Mouse (Mus musculus): ENCODE results near the gene Fam81a.

Fam81a gene

DNA sequence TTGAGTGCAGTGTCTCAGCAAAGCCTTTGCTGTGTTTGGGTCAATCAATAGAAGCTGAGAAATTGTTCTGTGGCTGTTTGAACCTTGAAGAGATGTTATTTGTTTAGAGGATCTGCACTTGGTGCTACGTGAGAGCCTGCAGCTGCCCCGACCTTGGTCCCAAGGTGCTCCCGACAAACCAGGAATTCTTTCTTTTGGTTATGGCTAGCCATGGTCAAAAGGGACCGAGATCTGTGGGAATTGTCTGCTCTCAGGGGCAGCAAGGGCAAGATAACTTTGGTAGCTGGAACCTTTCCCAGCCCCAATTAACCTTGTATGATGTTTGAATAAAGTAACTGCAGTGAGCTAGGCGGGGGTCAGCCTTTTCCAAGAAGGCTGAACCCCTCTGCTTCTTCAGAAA is 34.2 kb downstream of the Fam81a start:
- DNase-seq = no peak

DNA sequence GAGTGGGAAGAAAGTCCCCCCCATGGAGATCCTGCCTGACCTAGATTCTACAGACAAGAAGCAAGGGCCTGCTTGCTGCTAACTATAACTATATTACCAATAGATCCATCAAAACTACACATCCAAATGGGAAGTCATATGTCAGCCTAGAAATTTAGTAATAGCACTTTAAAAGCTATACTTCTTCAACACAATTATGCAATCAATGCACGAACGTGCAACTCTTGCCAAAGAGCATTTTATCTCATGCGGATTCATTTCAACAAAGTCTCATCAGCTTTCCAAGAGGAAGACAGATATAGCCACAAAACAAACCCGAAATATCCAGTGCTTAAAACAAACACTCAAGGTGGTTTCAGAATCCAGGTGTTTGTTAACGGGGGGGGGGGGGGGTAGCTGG is 36.8 kb downstream of the Fam81a start:
- no peak for DNase-seq

GRCm38 (mm10) chr9:70103106-70103505 is 39.3 kb downstream of the Fam81a start:
- DNase-seq = no peak

DNA sequence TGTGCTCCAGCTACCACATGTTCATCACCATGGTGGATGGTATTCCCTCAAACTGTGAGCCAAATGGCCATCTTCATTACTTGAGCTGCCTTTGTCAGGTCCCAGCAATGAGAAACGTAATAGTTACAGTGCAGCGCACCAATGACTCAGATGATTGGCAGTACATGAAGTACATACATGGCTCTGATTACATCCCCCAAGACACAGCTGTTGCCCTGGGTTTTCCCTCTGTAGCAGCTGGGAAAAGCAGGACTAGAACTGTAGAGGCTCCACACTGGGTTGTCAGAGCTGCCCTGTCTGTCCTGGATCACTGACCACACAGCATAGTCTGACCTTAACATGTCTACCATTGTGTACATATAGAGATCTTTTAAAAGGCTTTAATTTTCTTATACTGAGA is 44.8 kb downstream of the Fam81a start:
- no peak for DNase-seq

- DNase-seq = no peak
Observed at GRCm38 (mm10) chr9:70095016-70095415, 47.3 kb downstream of the Fam81a start.

DNA sequence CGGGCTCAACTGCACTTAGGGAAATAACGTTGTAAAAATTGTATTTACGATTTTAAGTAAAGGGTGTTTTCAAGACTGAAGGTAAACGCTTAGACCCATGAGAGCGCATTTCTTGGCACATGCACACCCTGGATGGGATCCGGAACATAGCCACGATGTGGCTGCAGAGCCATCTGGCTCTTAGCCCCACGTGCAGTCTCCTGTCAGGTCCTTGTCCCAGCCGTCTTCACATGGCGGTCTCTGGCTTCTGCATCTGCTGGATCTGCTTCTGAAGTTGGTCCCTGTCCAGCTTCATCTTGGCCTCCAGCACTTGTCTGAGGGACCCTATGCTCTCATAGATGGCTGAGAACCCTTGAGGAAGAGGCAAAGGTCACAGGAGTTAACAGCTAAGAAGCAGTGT is 51.8 kb downstream of the Fam81a start:
- DNase-seq = no peak

GRCm38 (mm10) chr9:70088786-70089096 is 53.6 kb downstream of the Fam81a start:
- no peak for DNase-seq

DNA sequence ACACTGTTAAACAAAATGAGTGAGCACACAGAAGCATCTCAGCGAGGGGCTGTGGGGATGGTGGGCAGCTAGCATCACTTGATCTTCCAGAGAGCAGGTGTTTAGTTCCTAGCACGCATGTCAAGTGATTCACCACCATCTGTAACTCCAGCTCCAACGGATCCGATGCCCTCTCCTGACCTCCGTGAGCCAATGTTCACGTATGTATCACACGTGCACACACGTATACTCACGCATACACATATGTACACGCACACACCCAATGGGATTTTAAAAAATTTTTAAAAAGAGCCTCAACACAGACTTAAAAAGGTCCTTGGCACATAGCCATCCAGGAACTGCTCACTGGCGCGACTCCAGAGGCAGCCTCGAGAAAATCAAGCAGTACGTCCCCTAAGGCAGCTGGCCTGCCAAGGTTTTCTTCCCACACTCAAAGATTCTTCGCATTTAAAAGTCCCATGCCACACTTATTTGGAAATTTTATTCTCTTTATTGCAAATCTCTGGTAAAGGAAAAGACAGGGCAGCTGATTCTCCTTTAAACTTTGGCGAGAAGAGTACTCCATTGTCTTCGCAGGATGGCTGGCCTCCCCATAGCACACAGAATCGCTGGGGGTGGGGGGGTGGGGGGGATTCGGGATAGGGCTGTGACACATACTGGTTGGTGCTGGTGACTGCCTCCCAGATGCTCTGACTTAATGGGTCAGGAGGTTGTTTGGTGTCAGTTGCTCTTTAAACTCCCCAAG is 54.1 kb downstream of the Fam81a start:
- DNase-seq = no peak

DNA sequence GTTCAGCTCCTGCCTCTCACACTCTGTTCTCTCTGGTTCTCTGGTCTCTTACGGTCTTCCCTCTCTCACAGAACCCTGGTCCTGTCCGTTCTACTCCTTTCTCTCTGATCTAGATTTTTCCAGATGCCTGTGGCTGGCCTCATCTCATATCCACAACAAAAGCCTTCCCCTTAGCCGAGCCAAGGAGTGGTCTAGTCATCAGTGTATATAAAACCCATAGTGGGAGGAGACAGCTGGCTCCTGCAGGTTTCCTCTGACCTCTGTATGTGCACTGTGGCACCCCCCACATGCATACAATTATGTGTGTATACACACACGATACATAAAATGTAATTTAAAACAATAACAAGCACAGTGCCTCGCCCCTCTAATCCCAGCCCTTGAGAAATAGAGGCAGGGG is 55.0 kb downstream of the Fam81a start:
- no peak for DNase-seq

DNA sequence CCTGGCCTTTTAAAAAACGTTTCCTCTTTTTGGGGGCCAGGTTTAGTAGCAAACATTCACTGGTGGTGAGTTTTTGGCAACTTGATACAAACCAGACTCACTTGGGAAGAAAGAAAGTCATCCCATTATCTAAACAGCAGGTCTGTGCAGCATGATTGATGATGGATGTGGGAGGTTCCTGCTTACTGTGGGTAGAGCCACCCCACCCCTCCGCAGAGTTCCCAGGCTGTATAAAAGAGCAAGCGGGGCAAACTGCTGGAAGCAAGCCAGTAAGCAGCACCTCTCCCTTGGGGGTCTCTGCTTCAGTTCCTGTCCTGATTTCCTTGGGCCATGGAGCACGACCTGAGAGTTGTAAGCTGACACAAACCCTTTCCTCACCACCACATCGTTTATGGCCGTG is 56.3 kb downstream of the Fam81a start:
- DNase-seq = no peak

GRCm38 (mm10) chr9:70084107-70084506 is 58.3 kb downstream of the Fam81a start:
- DNase-seq = no peak

DNA sequence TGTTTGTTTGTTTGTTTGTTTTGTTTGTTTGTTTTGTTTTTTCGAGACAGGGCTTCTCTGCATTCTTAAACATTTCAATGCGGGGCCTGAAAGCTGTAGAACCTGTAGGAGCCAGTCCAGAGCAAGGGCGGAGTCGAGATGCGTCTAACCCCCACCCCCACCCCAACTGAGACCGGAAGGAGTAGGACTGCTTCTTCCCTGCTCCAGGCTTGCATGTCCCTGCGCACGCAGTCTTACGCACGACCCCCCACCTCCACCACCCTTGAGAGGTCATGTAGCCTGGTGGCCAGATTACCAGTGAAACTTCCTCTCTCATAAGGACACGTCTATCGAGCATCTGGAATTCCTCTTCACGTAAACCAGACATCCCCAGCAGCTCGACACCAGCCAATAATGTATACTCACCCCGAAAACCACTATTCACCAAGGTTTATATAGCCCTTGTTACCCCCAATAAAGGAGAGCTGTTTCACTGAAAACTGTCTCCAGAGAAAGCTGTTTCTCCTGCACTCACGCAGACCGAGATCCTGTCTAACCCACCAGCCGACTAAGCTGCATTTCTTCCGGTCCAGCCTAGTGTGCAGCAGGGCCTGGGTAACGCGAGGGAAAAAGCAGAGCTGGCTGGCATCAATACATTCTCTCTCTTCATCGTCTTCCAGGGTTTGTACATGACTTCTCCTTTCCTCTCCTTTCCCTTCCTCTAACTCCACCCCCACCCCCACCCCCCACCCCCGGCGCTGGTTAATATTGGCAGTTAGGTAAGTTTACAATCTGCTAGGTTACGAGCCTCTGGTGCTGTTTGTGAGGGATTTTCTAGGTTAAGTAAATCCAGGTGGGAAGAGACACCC is 59.8 kb downstream of the Fam81a start:
- DNase-seq = no peak

GRCm38 (mm10) chr9:70081767-70082166 is 60.6 kb downstream of the Fam81a start:
- no peak for DNase-seq

GRCm38 (mm10) chr9:70080976-70081375 is 61.4 kb downstream of the Fam81a start:
- DNase-seq = no peak

GRCm38 (mm10) chr9:70080027-70080800 is 62.1 kb downstream of the Fam81a start:
- DNase-seq = no peak

DNA sequence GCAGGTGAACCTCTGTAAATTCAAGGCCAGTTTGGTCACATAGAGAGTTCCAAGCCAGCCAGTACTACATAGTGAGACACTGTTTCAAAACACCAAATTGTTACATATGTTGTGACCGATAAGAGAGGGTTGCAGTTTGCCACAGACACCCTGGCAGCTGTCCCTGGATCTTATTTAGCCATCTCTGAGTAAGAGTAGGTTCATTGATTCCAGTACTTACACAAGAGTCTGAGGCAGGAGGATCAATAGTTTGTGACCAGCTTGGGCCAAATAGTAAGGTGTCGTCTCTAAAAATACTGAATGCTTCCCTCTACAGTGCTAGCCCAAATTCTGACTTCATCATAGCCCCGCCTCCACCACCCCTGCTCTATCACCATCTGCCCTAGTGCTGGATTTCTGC is 64.3 kb downstream of the Fam81a start:
- no peak for DNase-seq

DNA sequence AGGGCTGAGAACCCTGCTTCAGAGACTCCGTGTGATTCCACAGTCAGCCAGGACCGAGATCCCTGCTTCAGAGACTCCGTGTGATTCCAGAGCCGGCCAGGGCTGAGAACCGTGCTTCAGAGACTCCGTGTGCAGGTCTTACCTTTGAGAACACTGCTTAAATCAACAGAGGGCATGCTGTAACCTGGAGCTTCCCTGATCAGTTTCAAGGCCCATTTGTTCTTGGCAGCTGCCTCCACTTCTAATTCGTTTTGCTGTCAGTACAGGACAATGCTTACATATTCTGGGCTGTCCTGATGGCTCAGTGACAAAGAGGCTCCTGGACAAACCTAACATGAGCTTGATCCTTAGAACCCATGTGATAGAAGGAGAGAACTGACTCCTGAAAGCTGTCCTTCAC is 65.2 kb downstream of the Fam81a start:
- DNase-seq = no peak

DNA sequence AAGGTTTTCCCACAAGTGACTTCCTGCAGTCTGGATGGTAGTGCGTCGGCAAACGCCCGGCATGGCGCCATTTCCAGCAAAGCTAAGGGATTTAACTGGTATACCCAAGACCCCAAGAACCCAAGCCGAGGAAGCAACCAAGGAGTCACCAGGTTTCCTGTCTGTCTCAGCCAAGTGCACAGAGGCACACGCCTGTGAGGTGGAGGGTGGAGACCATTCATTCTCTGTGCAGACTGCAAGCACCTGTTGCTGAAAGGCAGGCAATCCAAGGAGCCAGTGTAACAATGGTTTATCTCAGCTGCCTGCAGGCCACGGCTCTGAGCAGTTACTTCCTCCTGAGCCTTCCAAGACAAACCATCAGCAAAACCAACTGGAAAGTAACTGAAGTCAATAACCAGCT is 70.0 kb downstream of the Fam81a start:
- no peak for DNase-seq

DNA sequence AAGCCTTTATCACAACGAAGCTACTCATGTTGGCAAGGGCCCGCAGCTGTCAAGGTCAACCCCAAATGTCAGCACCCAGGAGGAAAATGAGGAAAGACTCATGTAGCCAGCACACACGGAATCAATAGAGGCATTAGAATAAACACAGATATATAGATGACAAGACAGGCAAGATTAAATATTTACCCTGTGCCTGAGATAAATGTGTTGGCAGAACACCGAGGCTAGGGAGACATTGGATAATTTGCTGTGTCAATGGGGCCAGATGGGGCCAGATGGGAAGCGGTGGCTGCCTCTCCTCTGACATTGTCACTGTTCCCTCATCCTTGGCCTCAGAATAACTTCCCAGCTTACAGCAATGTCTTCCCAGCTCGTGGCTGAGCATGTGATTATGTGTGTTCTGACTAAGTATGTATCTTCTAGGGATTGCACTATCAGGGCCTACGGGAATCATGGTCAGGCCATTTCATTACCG is 72.4 kb downstream of the Fam81a start:
- DNase-seq = no peak

GRCm38 (mm10) chr9:70067497-70067896 is 74.9 kb downstream of the Fam81a start:
- DNase-seq = no peak

GRCm38 (mm10) chr9:70062012-70062411 is 80.3 kb downstream of the Fam81a start:
- DNase-seq = no peak

DNA sequence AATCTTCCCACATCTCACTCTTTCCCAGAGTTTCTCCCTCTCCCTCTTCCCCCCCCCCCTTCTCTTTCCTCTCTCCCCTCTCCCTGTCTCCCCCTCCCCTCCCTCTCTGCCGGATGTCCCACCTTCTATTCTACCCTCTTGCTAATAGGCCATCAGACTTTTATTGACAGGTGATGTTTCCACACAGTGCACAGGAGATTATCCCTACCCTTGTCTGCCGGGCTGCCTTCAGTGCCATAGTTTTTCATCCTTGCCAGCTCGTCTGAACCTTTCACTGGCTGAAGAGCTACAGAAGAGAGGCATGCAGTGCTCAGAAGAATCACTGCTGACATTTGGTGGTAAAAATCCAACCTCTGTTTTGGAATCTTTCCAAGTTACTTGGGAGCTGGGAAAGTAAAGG is 88.9 kb downstream of the Fam81a start:
- no peak for DNase-seq

DNA sequence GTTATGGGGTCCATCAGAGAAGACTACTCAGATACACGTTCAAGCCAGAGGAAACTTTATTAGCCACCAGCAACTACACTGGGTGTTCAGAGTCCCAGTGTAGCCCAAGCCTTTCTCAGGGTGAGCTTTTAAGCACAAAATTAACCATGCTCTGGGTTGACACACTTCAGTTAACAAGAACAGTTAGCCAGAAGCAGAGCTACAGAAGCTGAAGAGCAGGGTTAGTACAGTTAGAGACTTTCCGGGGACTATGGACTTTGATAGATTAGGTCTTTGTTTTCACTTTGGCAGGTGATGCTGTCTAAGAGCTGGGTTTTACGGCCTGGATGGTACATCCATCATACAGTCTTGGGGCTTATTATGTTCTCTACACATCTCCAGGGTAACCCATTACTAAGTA is 89.6 kb downstream of the Fam81a start:
- no peak for DNase-seq

DNA sequence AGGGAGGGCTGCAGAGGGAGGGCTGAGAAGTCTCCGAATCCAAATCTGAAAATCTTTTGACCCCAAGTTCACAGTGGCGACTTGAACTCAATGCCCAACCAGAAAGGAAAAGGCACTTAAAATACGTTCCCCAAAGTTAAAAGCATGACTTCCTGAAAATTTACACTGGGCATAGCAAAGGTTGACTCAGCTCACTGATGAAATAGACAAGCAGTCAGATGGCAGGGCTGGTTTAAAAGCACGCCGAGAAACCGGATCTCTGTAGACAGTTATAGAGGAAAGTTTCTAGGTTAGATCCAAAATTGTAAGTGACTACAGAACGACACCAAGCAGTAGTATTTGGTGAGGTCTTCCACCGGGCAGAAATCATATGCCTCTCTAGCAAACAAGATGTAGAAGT is 92.5 kb downstream of the Fam81a start:
- no peak for DNase-seq

All from cerebellum, adult 9-11 months (tissue).